Mouse (Mus musculus) heart, embryonic 15.5 days (tissue): ENCODE measurements at regions not wholly inside any gene's neighbourhood (a gene's known extent, or its start where the extent isn't known, plus 50 kb on each side); places are given as distances from the start of the nearest gene placed in this dataset.

ENCODE experiments used
- ATAC-seq: fragments of 200-750 bp; cut with Nextera tagmentation; replicated peaks from 2 replicates; pipeline ENCODE4 v1.8.0; 2017; ENCODE audit warnings: low read depth, moderate TSS enrichment; ENCODE audit not compliant: insufficient number of reproducible peaks, insufficient read depth, low FRiP score
- H3K27ac ChIP-seq: fragments of 300-500 bp; sonication (generic); 2 replicates; pipeline ENCODE4 v1.5.1; 2015; ENCODE audit warnings: mild to moderate bottlenecking, inconsistent platforms
- H3K27me3 ChIP-seq: fragments of 300-500 bp; sonication (generic); 2 replicates; pipeline ENCODE4 v1.6.1; 2015; ENCODE audit warnings: inconsistent platforms
- H3K36me3 ChIP-seq: fragments of 300-500 bp; sonication (generic); 2 replicates; pipeline ENCODE4 v1.6.1; 2015; ENCODE audit warnings: mild to moderate bottlenecking, inconsistent platforms
- H3K4me1 ChIP-seq: fragments of 300-500 bp; sonication (generic); replicated peaks from 2 replicates; pipeline ENCODE4 v1.6.1; 2015; ENCODE audit warnings: inconsistent platforms
- H3K4me2 ChIP-seq: fragments of 300-500 bp; sonication (generic); 2 replicates; pipeline ENCODE4 v1.6.1; 2015; ENCODE audit warnings: inconsistent platforms, mild to moderate bottlenecking, moderate library complexity
- H3K4me3 ChIP-seq: fragments of 300-500 bp; sonication (generic); 2 replicates; pipeline ENCODE4 v1.5.1; 2015; ENCODE audit warnings: mild to moderate bottlenecking, inconsistent platforms
- H3K9ac ChIP-seq: fragments of 300-500 bp; sonication (generic); 2 replicates; pipeline ENCODE4 v1.6.1; 2015; ENCODE audit warnings: mild to moderate bottlenecking, inconsistent platforms
- H3K9me3 ChIP-seq: fragments of 300-500 bp; sonication (generic); replicated peaks from 2 replicates; pipeline ENCODE4 v1.6.1; 2016; ENCODE audit warnings: inconsistent platforms
- WGBS: fragments of 180-500 bp; shearing (Covaris S2); methylation state at CpG from one replicate; pipeline ENCODE4 v1.1.7; 2015; ENCODE audit warnings: mixed read lengths; 5-methylcytosine and 5-hydroxymethylcytosine counted together

DNA sequence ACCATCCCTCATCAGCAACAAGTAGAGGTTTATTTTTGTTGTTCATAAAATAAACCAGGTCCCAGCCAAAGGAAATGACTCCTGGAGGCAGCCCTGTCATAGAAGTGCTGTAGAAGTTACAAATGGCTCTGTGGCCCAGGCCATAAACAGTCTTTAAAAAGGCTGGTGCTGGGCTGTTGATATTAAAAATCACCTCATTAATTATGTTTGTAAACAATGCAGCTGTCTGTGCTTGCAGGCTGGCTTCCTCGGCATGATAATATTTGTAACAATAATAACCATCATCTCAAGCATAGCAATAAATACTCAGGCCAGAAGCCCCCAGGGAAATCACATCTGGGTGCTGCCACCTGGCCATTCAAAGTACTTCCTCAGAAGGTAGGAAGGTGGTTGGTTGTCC lies 176.5 kb downstream of the Sptssa start:
- Histone ChIP-seq H3K9me3 (no peaks in the 10 kb centered on the region), H3K9ac (no peak overlapping the region), H3K4me3 (no peak overlapping the region), H3K4me2 (no peak overlapping the region), H3K27me3 (no peaks in the 10 kb centered on the region), H3K27ac (no peak overlapping the region), H3K36me3 (no peaks in the 10 kb centered on the region), H3K4me1 (no peaks in the 10 kb centered on the region)
- no peak for ATAC-seq
- 54% methylated on average over 1 of the region's 1 CpGs for WGBS

DNA sequence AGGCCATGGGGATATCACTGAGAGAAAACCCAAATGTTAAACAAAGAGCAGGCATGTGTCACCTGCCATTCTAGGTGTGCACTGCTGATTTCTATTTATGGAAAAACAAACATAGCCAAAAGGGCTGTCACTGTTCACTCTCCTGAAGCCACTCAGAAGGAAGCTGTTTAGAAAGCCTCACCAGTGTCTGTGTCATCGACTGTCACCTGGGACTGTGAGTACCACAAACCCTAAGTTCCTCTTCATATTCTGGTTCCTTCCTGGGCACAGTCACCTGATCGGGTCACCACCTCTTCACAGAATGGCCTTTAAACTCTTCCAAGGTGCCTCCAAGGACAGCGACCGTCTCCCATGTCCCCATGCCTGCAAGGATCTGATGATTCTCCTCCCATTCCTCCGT lies 183.5 kb downstream of the Sptssa start:
- no peak for ATAC-seq
- Histone ChIP-seq H3K4me3 (no peak overlapping the region), H3K4me1 (no peaks in the 10 kb centered on the region), H3K9ac (no peak overlapping the region), H3K27ac (no peak overlapping the region), H3K36me3 (no peaks in the 10 kb centered on the region), H3K27me3 (no peaks in the 10 kb centered on the region), H3K4me2 (no peak overlapping the region), H3K9me3 (no peaks in the 10 kb centered on the region)
- WGBS: 75% methylated on average over 5 of the region's 5 CpGs

- Histone ChIP-seq H3K4me2 (no peak overlapping the region), H3K27ac (no peak overlapping the region), H3K4me1 (no peaks in the 10 kb centered on the region), H3K36me3 (no peaks in the 10 kb centered on the region), H3K9ac (no peak overlapping the region), H3K27me3 (no peaks in the 10 kb centered on the region), H3K4me3 (no peak overlapping the region), H3K9me3 (no peaks in the 10 kb centered on the region)
- ATAC-seq: no peak
- 49% methylated on average over 3 of the region's 3 CpGs for WGBS
Observed at GRCm38 (mm10) chr12:54472407-54472806, 184.0 kb downstream of the Sptssa start.

GRCm38 (mm10) chr12:54467635-54468034 lies 188.7 kb downstream of the Sptssa start:
- ATAC-seq: no peak
- Histone ChIP-seq H3K9ac (no peak overlapping the region), H3K27me3 (no peaks in the 10 kb centered on the region), H3K4me2 (no peak overlapping the region), H3K36me3 (no peaks in the 10 kb centered on the region), H3K4me1 (no peaks in the 10 kb centered on the region), H3K4me3 (no peak overlapping the region), H3K9me3 (no peaks in the 10 kb centered on the region), H3K27ac (no peak overlapping the region)
- WGBS: 65% methylated on average over 2 of the region's 2 CpGs

GRCm38 (mm10) chr12:54463806-54464205 lies 192.6 kb downstream of the Sptssa start:
- Histone ChIP-seq H3K9me3 (no peaks in the 10 kb centered on the region), H3K4me3 (no peak overlapping the region), H3K4me1 (peaks cover 14% of the 10 kb centered on the region), H3K27me3 (no peaks in the 10 kb centered on the region), H3K4me2 (no peak overlapping the region), H3K9ac (no peak overlapping the region), H3K27ac (no peak overlapping the region), H3K36me3 (no peaks in the 10 kb centered on the region)
- ATAC-seq: no peak
- WGBS: 72% methylated on average over 7 of the region's 7 CpGs

DNA sequence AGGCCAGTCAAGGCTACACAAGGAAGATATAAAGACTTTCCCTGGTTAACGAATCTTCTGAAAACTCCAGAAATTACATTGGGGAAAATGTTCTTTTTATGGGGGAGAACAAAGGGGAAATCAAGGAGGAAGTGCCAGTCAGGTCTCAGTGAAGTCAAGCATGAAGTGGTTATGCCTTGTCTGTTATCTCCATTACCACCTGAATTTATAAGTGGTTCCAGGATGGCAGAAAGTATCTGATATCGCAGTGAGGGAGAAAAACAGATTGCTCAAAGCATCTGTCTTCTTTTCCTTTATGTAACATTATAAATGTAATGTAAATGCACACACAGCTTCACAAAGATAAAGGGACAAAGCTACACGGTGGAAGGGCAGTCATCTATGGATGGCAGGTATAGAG lies 195.0 kb downstream of the Sptssa start:
- Histone ChIP-seq H3K27me3 (no peaks in the 10 kb centered on the region), H3K4me2 (no peak overlapping the region), H3K9ac (no peak overlapping the region), H3K36me3 (no peaks in the 10 kb centered on the region), H3K9me3 (no peaks in the 10 kb centered on the region), H3K4me3 (no peak overlapping the region), H3K4me1 (peaks cover 14% of the 10 kb centered on the region), H3K27ac (no peak overlapping the region)
- no peak for ATAC-seq
- WGBS: 77% methylated on average over 3 of the region's 3 CpGs

- 38% methylated on average over 7 of the region's 7 CpGs for whole genome bisulfite sequencing
- Histone ChIP-seq H3K9ac (no peak overlapping the region), H3K27ac (0 out of 2 replicates have a peak overlapping the region, but pooled peaks have one; percentile 47)
Observed at GRCm38 (mm10) chr12:54460135-54460523, 196.2 kb downstream of the Sptssa start.

GRCm38 (mm10) chr12:54459462-54460134 lies 196.8 kb downstream of the Sptssa start:
- Histone ChIP-seq H3K4me3 (no peak overlapping the region), H3K4me2 (peak overlapping the region; percentile 14; the same call in 1 of the 2 replicates), H3K27ac (0 out of 2 replicates have a peak overlapping the region, but pooled peaks have one; percentile 47), H3K4me1 (peaks cover 14% of the 10 kb centered on the region), H3K9ac (no peak overlapping the region), H3K27me3 (no peaks in the 10 kb centered on the region), H3K9me3 (no peaks in the 10 kb centered on the region), H3K36me3 (no peaks in the 10 kb centered on the region)
- 23% methylated on average over 11 of the region's 11 CpGs for WGBS
- ATAC-seq: 0 out of 2 replicates have a peak, but pooled peaks have one; percentile 64

More at GRCm38 (mm10) chr12:54460135-54460523, 196.2 kb downstream of the Sptssa start:
- no peak overlapping the region for H3K4me3 ChIP-seq
- peaks cover 14% of the 10 kb centered on the region for H3K4me1 ChIP-seq
- no peaks in the 10 kb centered on the region for H3K9me3 ChIP-seq
- H3K4me2 ChIP-seq: no peak overlapping the region
- peak; percentile 55; the same call in 1 of the 2 replicates for ATAC-seq
- H3K27me3 ChIP-seq: no peaks in the 10 kb centered on the region
- no peaks in the 10 kb centered on the region for H3K36me3 ChIP-seq

- H3K9ac ChIP-seq: no peak overlapping the region
- 88% methylated on average over 8 of the region's 8 CpGs for whole genome bisulfite sequencing
- H3K4me2 ChIP-seq: no peak overlapping the region
- H3K4me3 ChIP-seq: no peak overlapping the region
- no peak overlapping the region for H3K27ac ChIP-seq
- peaks cover 18% of the 10 kb centered on the region for H3K4me1 ChIP-seq
- no peaks in the 10 kb centered on the region for H3K36me3 ChIP-seq
- H3K9me3 ChIP-seq: no peaks in the 10 kb centered on the region
- no peaks in the 10 kb centered on the region for H3K27me3 ChIP-seq
- no peak for ATAC-seq
Observed at GRCm38 (mm10) chr12:54456731-54457130, 199.6 kb downstream of the Sptssa start.

DNA sequence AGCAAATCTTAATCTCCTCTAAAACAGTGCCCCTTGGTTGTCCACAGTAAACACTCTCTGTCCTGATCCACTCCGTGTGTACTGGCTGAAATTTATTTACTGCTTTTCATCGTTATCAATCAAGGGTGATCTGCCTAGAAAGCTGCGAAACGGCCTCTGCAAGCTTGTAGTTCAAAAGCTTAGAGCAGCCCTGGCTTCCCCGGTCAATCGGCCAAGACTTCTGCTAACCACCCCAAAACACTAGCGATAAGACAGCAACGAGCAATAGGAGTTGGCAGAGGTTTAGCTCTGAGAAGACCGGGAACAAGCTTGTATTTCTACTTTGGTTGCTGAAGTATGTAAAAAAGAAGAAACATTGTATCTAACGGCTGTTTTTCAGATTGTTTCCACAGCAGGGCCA lies 201.8 kb downstream of the Sptssa start:
- no peak for ATAC-seq
- Histone ChIP-seq H3K9ac (no peak overlapping the region), H3K4me1 (peaks cover 11% of the 10 kb centered on the region), H3K9me3 (no peaks in the 10 kb centered on the region), H3K4me2 (no peak overlapping the region), H3K4me3 (no peak overlapping the region), H3K36me3 (no peaks in the 10 kb centered on the region), H3K27ac (no peak overlapping the region), H3K27me3 (no peaks in the 10 kb centered on the region)
- WGBS: 69% methylated on average over 10 of the region's 10 CpGs

GRCm38 (mm10) chr12:54453343-54453742 lies 203.0 kb downstream of the Sptssa start:
- no peak overlapping the region for H3K9ac ChIP-seq
- no peaks in the 10 kb centered on the region for H3K9me3 ChIP-seq
- no peak overlapping the region for H3K4me2 ChIP-seq
- H3K4me1 ChIP-seq: peaks cover 5% of the 10 kb centered on the region; the same call in 1 of the 2 replicates
- H3K27ac ChIP-seq: no peak overlapping the region
- ATAC-seq: 0 out of 2 replicates have a peak, but pooled peaks have one; percentile 22
- no peak overlapping the region for H3K4me3 ChIP-seq
- no peaks in the 10 kb centered on the region for H3K27me3 ChIP-seq
- no peaks in the 10 kb centered on the region for H3K36me3 ChIP-seq
- WGBS: 58% methylated on average over 4 of the region's 4 CpGs

- H3K27me3 ChIP-seq: no peaks in the 10 kb centered on the region
- no peak for ATAC-seq
- H3K4me1 ChIP-seq: peaks cover 9% of the 10 kb centered on the region; the same call in 1 of the 2 replicates
- no peak overlapping the region for H3K27ac ChIP-seq
- no peak overlapping the region for H3K9ac ChIP-seq
- H3K9me3 ChIP-seq: no peaks in the 10 kb centered on the region
- no peak overlapping the region for H3K4me3 ChIP-seq
- WGBS: 61% methylated on average over 10 of the region's 10 CpGs
- no peaks in the 10 kb centered on the region for H3K36me3 ChIP-seq
- no peak overlapping the region for H3K4me2 ChIP-seq
Observed at GRCm38 (mm10) chr12:54450369-54450768, 206.0 kb downstream of the Sptssa start.
